Mouse (Mus musculus) urinary bladder, postnatal 10 days (tissue): ENCODE results near the gene Spag16.

Source experiments
- DNase-seq: peaks from one replicate; pipeline ENCODE4 v3.0.0; 2022; ENCODE audit warnings: low spot score

Gene Spag16

GRCm38 (mm10) chr1:70442209-70443080, 615.7 kb downstream of the Spag16 start:
- no peak for DNase-seq

DNA sequence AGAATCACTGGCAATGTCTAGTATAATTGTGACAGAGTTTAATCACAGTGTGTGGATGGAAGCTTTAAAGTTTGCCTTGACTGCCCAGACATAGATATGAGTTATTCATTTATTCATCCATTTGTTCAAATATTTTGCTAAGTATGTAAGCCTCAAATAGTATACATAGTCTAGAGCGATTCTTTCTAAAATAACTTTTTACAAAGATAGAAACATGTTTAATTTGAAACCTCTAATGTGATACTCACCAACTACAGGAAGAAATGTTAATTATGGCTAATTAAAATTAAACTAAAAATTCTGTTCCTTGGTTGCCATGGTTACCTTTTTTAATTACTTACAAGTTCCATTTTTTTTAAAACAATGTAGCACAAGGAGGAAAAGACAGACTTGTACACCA, 653.1 kb downstream of the Spag16 start:
- no peak for DNase-seq

DNA sequence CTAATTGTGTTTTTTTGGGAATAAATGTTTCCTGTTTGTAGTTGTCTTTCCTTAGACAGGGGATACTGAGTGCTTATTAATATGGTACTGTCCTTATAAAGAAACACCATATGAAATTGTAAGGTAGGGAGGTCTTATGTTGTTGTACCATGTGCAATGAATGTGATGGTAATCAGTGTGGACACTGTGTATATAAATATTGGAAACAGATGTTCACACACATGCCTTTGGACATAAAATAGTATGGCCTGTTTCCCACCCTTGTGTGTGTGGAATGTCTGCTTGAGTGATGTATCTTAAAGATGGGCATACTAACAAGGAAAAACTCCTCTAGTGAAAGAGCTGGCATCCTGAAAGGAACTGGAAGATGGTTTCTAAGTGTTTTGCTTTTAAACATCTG, 692.1 kb downstream of the Spag16 start:
- DNase-seq, result no peak

DNA sequence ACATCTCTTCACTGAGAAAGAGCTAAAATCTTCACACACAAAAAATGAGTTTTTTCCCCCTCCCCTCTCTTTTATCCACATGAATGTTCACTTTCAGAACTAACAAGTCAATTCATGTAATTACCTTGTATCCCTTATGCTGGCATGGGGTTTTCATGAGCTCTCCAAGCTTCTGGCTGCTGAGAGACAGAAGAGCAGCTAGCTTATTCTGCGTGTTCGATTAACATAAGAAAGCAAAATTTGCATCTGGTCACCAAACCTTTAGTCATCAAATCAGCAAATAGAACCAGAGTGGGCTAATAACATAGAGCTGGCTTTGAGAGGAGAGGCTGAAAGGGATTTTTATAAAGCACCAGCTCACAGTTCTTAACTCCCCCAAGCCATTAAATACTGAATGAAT, 700.4 kb downstream of the Spag16 start:
- DNase-seq, result no peak

DNA sequence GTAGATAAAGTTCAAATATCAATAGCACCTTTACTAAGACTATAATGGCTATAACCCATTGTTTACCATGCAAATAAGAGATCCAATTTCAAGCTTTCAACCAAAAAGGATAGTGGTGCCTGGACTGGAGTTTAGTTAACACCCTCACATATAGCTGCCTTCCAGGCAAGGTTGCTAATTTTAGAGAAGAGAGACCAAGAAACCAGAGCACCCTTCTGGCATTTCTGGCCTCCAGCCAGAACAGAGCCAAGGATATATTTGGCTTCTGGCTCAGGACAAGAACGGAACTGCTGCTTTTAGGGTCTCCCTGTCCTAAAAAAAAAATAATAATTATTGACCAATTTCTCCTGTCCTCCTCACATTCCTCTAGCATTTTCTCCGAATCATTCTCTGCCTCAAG, 703.0 kb downstream of the Spag16 start:
- DNase-seq, result no peak

DNA sequence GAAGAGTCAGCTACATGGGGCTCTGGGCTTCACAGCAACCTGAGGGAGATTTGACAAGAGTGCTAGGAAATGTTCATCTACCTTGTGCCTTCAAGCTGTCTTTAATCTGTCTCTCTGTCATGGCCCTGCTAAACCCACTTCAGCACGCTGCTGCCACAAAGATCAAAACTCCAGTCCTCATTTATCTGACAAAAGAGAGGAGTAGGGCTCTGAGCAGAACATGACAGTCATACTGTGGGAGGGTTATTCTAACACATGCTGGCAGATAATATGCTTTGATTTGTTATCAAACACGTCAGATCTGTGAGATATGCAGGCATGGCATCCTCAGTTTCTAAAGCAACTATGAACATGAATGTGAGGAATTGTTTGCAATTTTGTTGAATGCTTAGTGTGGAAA, 725.1 kb downstream of the Spag16 start:
- DNase-seq, result no peak

DNA sequence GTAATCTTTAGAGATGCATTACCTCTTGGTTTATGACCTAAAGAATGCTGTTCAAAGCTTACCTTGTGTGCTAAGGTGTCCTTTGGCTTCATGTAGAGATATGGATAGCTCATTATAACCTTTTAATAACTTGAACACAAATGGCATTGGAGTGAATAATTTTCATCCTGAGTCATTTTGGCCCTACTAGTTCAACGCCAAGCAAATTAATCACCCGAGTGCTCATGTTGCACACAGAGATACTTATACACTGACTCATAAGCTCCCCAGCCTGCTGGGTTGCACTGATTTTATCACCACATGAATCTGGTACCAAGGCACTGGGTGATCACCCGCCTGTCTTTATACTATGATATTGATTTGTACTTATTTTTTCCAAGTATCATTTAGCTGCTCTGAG, 795.0 kb downstream of the Spag16 start:
- no peak for DNase-seq

DNA sequence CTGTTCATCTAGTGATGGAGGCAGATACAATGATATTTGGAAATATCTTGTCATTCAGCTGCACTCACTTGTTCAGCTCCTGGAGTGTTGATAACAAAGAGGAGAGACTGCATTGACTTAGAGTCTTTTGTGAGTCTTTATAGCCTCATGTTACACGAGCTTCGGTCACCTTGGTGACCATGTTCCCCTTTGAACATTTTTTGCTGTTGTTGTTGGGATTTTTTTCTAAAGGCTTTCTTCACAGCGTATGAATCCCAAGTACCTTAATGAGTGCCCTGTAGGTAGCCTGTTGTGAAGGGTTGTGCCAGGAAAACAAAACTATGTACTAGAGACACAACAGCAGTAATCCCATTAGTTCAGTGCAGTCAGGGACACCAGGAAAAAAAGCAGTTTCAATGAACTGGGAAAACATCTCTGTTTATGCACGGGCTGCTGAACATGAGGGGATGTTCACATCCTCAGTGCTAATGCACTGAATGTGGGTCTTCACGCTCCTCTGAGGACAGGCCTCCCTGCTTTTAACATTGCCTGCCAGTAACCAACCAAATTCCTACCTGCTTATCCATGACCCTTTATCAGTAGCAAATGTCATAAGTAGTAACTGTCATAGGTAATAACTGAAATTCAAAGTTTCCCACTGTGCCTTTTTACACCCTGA, 798.2 kb downstream of the Spag16 start:
- DNase-seq, result no peak

- no peak for DNase-seq
These were observed 825.9 kb downstream of the Spag16 start for GRCm38 (mm10) chr1:70652719-70653118.

GRCm38 (mm10) chr1:70692529-70692928, 865.8 kb downstream of the Spag16 start:
- DNase-seq, result no peak

DNA sequence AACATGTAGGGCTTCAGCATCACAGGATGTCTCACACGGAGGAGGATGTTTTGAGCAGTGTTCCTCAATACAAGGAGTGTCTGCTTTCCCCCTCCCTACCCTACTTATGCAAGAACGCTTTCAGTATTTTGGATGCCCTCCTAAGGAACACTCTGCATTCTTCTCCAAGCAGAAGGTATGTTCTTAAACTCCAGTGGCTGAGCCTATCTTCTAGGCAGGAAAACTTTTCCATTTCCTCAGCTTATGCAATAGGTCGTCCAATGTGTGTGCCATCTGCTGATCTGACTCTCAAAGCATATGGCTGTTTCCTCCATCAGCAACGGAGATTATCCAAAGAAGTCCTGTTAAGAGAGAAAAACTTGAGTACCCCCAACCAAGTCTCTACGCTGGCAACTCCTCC, 873.5 kb downstream of the Spag16 start:
- no peak for DNase-seq

- no peak for DNase-seq
These were observed 877.2 kb downstream of the Spag16 start for GRCm38 (mm10) chr1:70703934-70704333.

DNA sequence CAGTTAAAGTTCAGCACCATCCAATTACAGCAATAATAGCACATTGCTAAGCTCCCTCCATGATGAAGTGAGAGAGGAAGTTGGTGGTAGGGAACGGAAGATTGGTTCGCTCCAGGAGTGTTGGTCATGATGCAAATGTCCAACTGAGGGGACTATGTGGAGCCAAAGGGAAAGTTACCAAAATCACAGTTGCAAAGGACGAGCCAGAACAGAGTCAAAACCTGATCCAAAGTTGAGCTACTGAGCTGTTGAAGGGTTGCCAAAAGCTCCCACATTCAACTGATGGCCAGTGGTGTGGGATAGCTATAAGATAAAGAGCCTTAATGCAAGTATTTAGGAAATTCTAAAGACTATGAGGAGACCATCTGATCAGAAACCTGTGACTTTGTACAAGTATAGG, 879.1 kb downstream of the Spag16 start:
- DNase-seq, result no peak

DNA sequence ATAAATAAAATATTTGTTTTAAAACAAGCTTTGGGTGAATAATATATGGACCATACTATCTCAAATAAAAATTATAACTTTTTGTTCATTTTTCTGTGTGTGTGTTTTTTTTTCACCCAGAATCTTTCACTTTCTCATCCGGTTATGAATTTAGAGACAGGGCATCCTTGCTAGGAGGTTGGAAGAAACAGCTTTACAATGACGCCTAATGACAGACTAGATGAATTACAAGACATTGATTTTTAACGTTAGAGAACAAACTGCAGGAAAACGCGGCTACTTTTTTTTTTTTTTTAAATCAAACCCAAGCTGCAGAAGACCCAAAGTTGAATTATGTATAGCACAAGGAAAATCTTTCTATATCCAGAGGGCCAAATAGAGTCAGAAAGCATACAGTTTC, 898.3 kb downstream of the Spag16 start:
- DNase-seq, result no peak

DNA sequence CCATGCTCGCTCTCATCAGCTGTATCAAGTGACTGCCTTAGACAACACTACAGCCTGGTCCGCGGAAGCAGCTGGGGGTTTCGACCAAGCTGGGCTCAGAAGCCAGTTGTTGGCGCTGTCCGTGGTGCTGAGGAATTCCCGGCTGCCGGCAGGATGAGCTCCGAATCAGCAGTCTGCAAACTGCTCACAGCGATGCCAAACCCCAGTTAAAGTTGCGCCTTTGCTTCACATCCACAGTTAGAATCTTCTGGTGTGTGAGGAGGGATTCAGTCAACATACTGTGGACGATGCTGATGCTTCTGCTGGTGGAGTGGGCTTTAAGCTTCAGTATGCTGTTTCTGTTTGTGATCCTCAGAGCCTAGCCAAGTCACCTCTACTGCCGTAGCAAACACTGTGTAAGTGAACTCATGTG, 898.9 kb downstream of the Spag16 start, which contains the start of gene Vwc2l:
Vwc2l (plus strand) TSS at position 61 of the 412 bp plus-strand sequence.
- peak; percentile 16 for DNase-seq
